Mouse (Mus musculus): ENCODE results near the gene Mpp3. TPM values are rescaled to one million over a fixed set of nuclear protein-coding genes. Genes with fewer than 3 reads are reported as not detected.

The Mpp3 gene
- polyA plus RNA-seq (2014; fragmentation: Illumina TruSeq; extraction: RNeasy Lipid Tissue Mini Kit (QIAGEN cat#74804); ENCODE audit: low read depth, low replicate concordance) = 3.6 TPM

DNA sequence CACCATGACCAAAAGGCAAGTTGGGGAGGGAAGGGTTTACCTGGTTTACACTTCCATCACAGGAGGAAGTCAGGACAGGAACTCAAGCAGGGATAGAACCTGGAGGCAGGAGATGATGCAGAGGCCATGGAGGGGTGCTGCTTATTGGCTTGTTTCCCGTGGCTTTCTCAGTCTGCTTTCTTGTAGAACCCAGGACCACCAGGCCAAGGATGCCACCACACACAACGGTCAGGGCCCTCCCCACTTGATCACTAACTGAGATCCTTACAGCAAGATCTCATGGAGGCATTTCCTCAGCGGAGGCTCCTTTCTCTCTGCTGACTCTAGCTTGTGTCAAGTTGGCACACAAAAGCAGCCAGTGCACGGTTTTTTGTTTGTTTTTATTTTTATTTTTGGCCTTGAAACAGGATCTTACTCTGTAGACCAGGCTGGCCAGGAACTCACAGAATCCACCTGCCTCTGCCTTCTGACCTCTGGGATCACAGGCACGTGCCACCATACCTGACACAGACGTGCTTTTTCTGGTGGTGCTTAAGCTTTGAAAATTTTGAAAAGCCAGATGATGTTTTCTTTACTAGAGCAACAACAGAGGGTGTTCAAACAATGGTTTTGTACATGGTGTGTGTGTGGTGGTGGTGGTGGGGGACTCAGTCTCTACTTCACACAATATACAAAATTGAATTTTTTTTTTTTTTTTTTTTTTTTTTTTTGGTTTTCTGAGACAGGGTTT is at the start of gene Mpp3:
Gene Mpp3 (minus strand): TSS at position 375 of the 730 bp plus-strand sequence.

GRCm38 (mm10) chr11:102041350-102041949 is 13.2 kb upstream of the Mpp3 start, which contains the start of gene Cd300lg:
Cd300lg (plus strand) TSS chr11:102041509.

DNA sequence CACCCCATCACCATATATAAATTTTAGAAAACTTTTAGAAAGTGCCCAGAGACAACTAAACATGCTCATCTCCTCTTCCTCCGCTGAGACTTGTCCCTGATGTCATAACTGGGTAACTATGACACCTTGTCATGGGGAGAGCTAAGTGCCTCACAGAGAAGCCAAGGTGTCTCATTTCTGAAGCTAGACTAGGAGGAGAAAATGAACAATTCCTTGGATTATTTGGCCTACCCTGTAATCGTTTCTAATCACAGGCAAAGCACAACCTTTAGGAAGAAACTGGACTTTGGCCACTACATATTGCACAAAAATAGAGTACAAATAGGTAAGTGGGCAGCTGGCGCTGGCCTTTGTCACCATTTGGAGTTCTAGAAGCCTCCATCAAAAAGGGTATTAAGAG is 41.3 kb downstream of the Mpp3 start, which contains the start of gene Dusp3:
Gene Dusp3 (minus strand): TSS at position 101 of the 400 bp plus-strand sequence.

GRCm38 (mm10) chr11:101984054-101985025 is 43.9 kb downstream of the Mpp3 start, which contains the start of gene Cfap97d1:
Cfap97d1 (plus strand) TSS chr11:101984279.

GRCm38 (mm10) chr11:101966965-101967614 is 61.2 kb downstream of the Mpp3 start, which contains the start of gene Sost:
Sost (minus strand) TSS chr11:101967015.

Other genes with a start within 250 kb of the Mpp3 start
- not detected for gene Etv4, start 243.1 kb downstream of the Mpp3 start, polyA plus RNA-seq (2014; fragmentation: Illumina TruSeq; extraction: RNeasy Lipid Tissue Mini Kit (QIAGEN cat#74804); ENCODE audit: low read depth, low replicate concordance)
- gene Meox1, start 134.1 kb downstream of the Mpp3 start, polyA plus RNA-seq (2014; fragmentation: Illumina TruSeq; extraction: RNeasy Lipid Tissue Mini Kit (QIAGEN cat#74804); ENCODE audit: low read depth, low replicate concordance) = 1.2 TPM
- not detected for gene Sost, start 61.4 kb downstream of the Mpp3 start, polyA plus RNA-seq (2014; fragmentation: Illumina TruSeq; extraction: RNeasy Lipid Tissue Mini Kit (QIAGEN cat#74804); ENCODE audit: low read depth, low replicate concordance)
- gene Cfap97d1, start 44.2 kb downstream of the Mpp3 start, polyA plus RNA-seq (2014; fragmentation: Illumina TruSeq; extraction: RNeasy Lipid Tissue Mini Kit (QIAGEN cat#74804); ENCODE audit: low read depth, low replicate concordance) = not detected
- 73.0 TPM for gene Dusp3, start 41.4 kb downstream of the Mpp3 start, polyA plus RNA-seq (2014; fragmentation: Illumina TruSeq; extraction: RNeasy Lipid Tissue Mini Kit (QIAGEN cat#74804); ENCODE audit: low read depth, low replicate concordance)
- gene Cd300lg, start 13.0 kb upstream of the Mpp3 start, polyA plus RNA-seq (2014; fragmentation: Illumina TruSeq; extraction: RNeasy Lipid Tissue Mini Kit (QIAGEN cat#74804); ENCODE audit: low read depth, low replicate concordance) = 35.9 TPM
- gene Mpp2, start 60.1 kb upstream of the Mpp3 start, polyA plus RNA-seq (2014; fragmentation: Illumina TruSeq; extraction: RNeasy Lipid Tissue Mini Kit (QIAGEN cat#74804); ENCODE audit: low read depth, low replicate concordance) = 1.6 TPM
- gene Ppy, start 72.9 kb upstream of the Mpp3 start, polyA plus RNA-seq (2014; fragmentation: Illumina TruSeq; extraction: RNeasy Lipid Tissue Mini Kit (QIAGEN cat#74804); ENCODE audit: low read depth, low replicate concordance) = not detected
- gene Pyy, start 79.4 kb upstream of the Mpp3 start, polyA plus RNA-seq (2014; fragmentation: Illumina TruSeq; extraction: RNeasy Lipid Tissue Mini Kit (QIAGEN cat#74804); ENCODE audit: low read depth, low replicate concordance) = not detected
- not detected for gene Nags, start 117.1 kb upstream of the Mpp3 start, polyA plus RNA-seq (2014; fragmentation: Illumina TruSeq; extraction: RNeasy Lipid Tissue Mini Kit (QIAGEN cat#74804); ENCODE audit: low read depth, low replicate concordance)
- 4.9 TPM for gene Tmem101, start 127.9 kb upstream of the Mpp3 start, polyA plus RNA-seq (2014; fragmentation: Illumina TruSeq; extraction: RNeasy Lipid Tissue Mini Kit (QIAGEN cat#74804); ENCODE audit: low read depth, low replicate concordance)
- gene Lsm12, start 156.8 kb upstream of the Mpp3 start, polyA plus RNA-seq (2014; fragmentation: Illumina TruSeq; extraction: RNeasy Lipid Tissue Mini Kit (QIAGEN cat#74804); ENCODE audit: low read depth, low replicate concordance) = 81.9 TPM
- gene G6pc3, start 161.2 kb upstream of the Mpp3 start, polyA plus RNA-seq (2014; fragmentation: Illumina TruSeq; extraction: RNeasy Lipid Tissue Mini Kit (QIAGEN cat#74804); ENCODE audit: low read depth, low replicate concordance) = 1.8 TPM
- gene Hdac5, start 201.7 kb upstream of the Mpp3 start, polyA plus RNA-seq (2014; fragmentation: Illumina TruSeq; extraction: RNeasy Lipid Tissue Mini Kit (QIAGEN cat#74804); ENCODE audit: low read depth, low replicate concordance) = 1.4 TPM
- gene BC030867, start 220.4 kb upstream of the Mpp3 start, polyA plus RNA-seq (2014; fragmentation: Illumina TruSeq; extraction: RNeasy Lipid Tissue Mini Kit (QIAGEN cat#74804); ENCODE audit: low read depth, low replicate concordance) = not detected
- gene Asb16, start 240.3 kb upstream of the Mpp3 start, polyA plus RNA-seq (2014; fragmentation: Illumina TruSeq; extraction: RNeasy Lipid Tissue Mini Kit (QIAGEN cat#74804); ENCODE audit: low read depth, low replicate concordance) = 0.23 TPM

Data from adrenal gland, adult 10 weeks (tissue).